Mouse (Mus musculus) limb, embryonic 14.5 days (tissue): ENCODE measurements around the gene Crip3. TPM values are rescaled to one million over a fixed set of nuclear protein-coding genes. Genes with fewer than 3 reads are reported as not detected.
A peak's percentile ranks its signal among the peaks of the same experiment; 100 is the strongest.

Experiments used
- ATAC-seq: fragments of 200-750 bp; cut with Nextera tagmentation; 2 replicates; pipeline ENCODE4 v1.8.0; 2017; ENCODE audit warnings: low read depth, moderate number of reproducible peaks, moderate TSS enrichment; ENCODE audit not compliant: low FRiP score
- DNase-seq: peaks from one replicate; pipeline ENCODE4 v3.0.0-alpha.2; 2015; ENCODE audit warnings: low spot score
- H3K27ac ChIP-seq: fragments of 300-500 bp; sonication (generic); replicated peaks from 2 replicates; pipeline ENCODE4 v1.5.1; 2014; ENCODE audit warnings: low read depth, mild to moderate bottlenecking, low read length, moderate library complexity, mixed read lengths
- H3K27me3 ChIP-seq: fragments of 300-500 bp; sonication (generic); 2 replicates; pipeline ENCODE4 v1.6.1; 2014; ENCODE audit warnings: low read length, mixed read lengths; ENCODE audit not compliant: control insufficient read depth, insufficient read depth
- H3K36me3 ChIP-seq: fragments of 300-500 bp; sonication (generic); 2 replicates; pipeline ENCODE4 v1.6.1; 2014; ENCODE audit warnings: mild to moderate bottlenecking, low read length, moderate library complexity, mixed read lengths; ENCODE audit not compliant: control insufficient read depth, insufficient read depth
- H3K4me1 ChIP-seq: fragments of 300-500 bp; sonication (generic); 2 replicates; pipeline ENCODE4 v1.6.1; 2014; ENCODE audit warnings: antibody characterized with exemption, low read length, mixed read lengths; ENCODE audit not compliant: control insufficient read depth, insufficient read depth
- H3K4me2 ChIP-seq: fragments of 300-500 bp; sonication (generic); replicated peaks from 2 replicates; pipeline ENCODE4 v1.6.1; 2014; ENCODE audit warnings: low read depth, mild to moderate bottlenecking, low read length, moderate library complexity; ENCODE audit not compliant: severe bottlenecking
- H3K4me3 ChIP-seq: fragments of 300-500 bp; sonication (generic); replicated peaks from 2 replicates; pipeline ENCODE4 v1.5.1; 2014; ENCODE audit warnings: low read length
- H3K9ac ChIP-seq: fragments of 300-500 bp; sonication (generic); 2 replicates; pipeline ENCODE4 v1.6.1; 2014; ENCODE audit warnings: mild to moderate bottlenecking, low read depth, low read length, moderate library complexity; ENCODE audit not compliant: severe bottlenecking
- H3K9me3 ChIP-seq: fragments of 300-500 bp; sonication (generic); 2 replicates; pipeline ENCODE4 v1.6.1; 2016; ENCODE audit warnings: low read length; ENCODE audit not compliant: control insufficient read depth
- POLR2A ChIP-seq: fragments of 200-500 bp; IDR thresholded peaks from 2 replicates; pipeline ENCODE4 v1.8.0; 2012; ENCODE audit warnings: inconsistent platforms, mild to moderate bottlenecking, moderate library complexity, borderline replicate concordance; ENCODE audit not compliant: insufficient read depth, insufficient read length; ENCODE audit errors: extremely low read depth
- WGBS: fragments of 180-500 bp; shearing (Covaris S2); extraction: QIAGEN DNeasy Blood & Tissue Kit; methylation state at CpG from one replicate; pipeline ENCODE4 v1.1.7; 2014; 5-methylcytosine and 5-hydroxymethylcytosine counted together
- polyA plus RNA-seq, 2 experiments: library from polyadenylated mRNA; depleted of rRNA in 1 of 2; stranded (reverse) in 1 of 2; unstranded in 1 of 2; fragments of >200 nt; fragmentation: Nextera tagmentation in 1 of 2; extraction: Ambion mirVana in 1 of 2; gene quantifications; 2 replicates each; pipeline versions ENCODE4 v1.2.1 to v1.2.3; 2012 to 2014

The Crip3 gene
- polyA plus RNA-seq, 2 experiments: 1.4 to 4.5 TPM

- peaks cover 12% of the 10 kb centered on the region for H3K4me1 ChIP-seq
- ATAC-seq (no peak), DNase-seq (peak; percentile 32)
- TF ChIP-seq POLR2A: no peak
- H3K27me3 ChIP-seq: peaks cover 74% of the 10 kb centered on the region
- 14% methylated on average over 10 of the region's 10 CpGs for WGBS
- no peak overlapping the region for H3K4me3 ChIP-seq
- H3K36me3 ChIP-seq: no peaks in the 10 kb centered on the region
- H3K27ac ChIP-seq: no peak overlapping the region
- H3K4me2 ChIP-seq: no peak overlapping the region
- H3K9me3 ChIP-seq: no peaks in the 10 kb centered on the region
- no peak overlapping the region for H3K9ac ChIP-seq
Measured at GRCm38 (mm10) chr17:46457791-46458190, 29.1 kb downstream of the Crip3 start.

GRCm38 (mm10) chr17:46458439-46458838, 29.7 kb downstream of the Crip3 start:
- DNase-seq: no peak
- no peak for ATAC-seq
- no peak for TF ChIP-seq POLR2A
- no peaks in the 10 kb centered on the region for H3K9me3 ChIP-seq
- peaks cover 12% of the 10 kb centered on the region for H3K4me1 ChIP-seq
- no peak overlapping the region for H3K4me2 ChIP-seq
- H3K27ac ChIP-seq: no peak overlapping the region
- 38% methylated on average over 3 of the region's 3 CpGs for WGBS
- H3K36me3 ChIP-seq: no peaks in the 10 kb centered on the region
- H3K27me3 ChIP-seq: peaks cover 71% of the 10 kb centered on the region
- H3K9ac ChIP-seq: no peak overlapping the region
- H3K4me3 ChIP-seq: no peak overlapping the region

GRCm38 (mm10) chr17:46460673-46461072, 31.9 kb downstream of the Crip3 start:
- no peaks in the 10 kb centered on the region for H3K9me3 ChIP-seq
- peaks cover 58% of the 10 kb centered on the region for H3K27me3 ChIP-seq
- no peak for ATAC-seq
- H3K4me1 ChIP-seq: peaks cover 4% of the 10 kb centered on the region; the same call in 1 of the 2 replicates
- DNase-seq: no peak
- H3K27ac ChIP-seq: no peak overlapping the region
- TF ChIP-seq POLR2A: no peak
- peak overlapping the region; percentile 36; the same call in 1 of the 2 replicates for H3K9ac ChIP-seq
- WGBS: under 1% methylated on average over 30 of the region's 32 CpGs
- H3K4me3 ChIP-seq: peak overlapping the region; percentile 31
- peak overlapping the region; percentile 54 for H3K4me2 ChIP-seq
- no peaks in the 10 kb centered on the region for H3K36me3 ChIP-seq

GRCm38 (mm10) chr17:46461347-46461746, 32.6 kb downstream of the Crip3 start:
- Histone ChIP-seq H3K27ac (no peak overlapping the region), H3K4me3 (peak overlapping the region; percentile 31), H3K36me3 (no peaks in the 10 kb centered on the region), H3K9ac (peak overlapping the region; percentile 36; the same call in 1 of the 2 replicates), H3K9me3 (no peaks in the 10 kb centered on the region), H3K27me3 (peaks cover 51% of the 10 kb centered on the region), H3K4me1 (peaks cover 4% of the 10 kb centered on the region; the same call in 1 of the 2 replicates), H3K4me2 (peak overlapping the region; percentile 54)
- DNase-seq (no peak), ATAC-seq (no peak)
- whole genome bisulfite sequencing: 9% methylated on average over 8 of the region's 8 CpGs
- no peak for TF ChIP-seq POLR2A

GRCm38 (mm10) chr17:46462226-46462625, 33.5 kb downstream of the Crip3 start:
- Histone ChIP-seq H3K27me3 (peaks cover 45% of the 10 kb centered on the region), H3K27ac (no peak overlapping the region), H3K9ac (no peak overlapping the region), H3K9me3 (no peaks in the 10 kb centered on the region), H3K36me3 (no peaks in the 10 kb centered on the region), H3K4me1 (peaks cover 4% of the 10 kb centered on the region; the same call in 1 of the 2 replicates), H3K4me2 (no peak overlapping the region), H3K4me3 (no peak overlapping the region)
- no peak for TF ChIP-seq POLR2A
- no peak for DNase-seq
- 83% methylated on average over 5 of the region's 5 CpGs for WGBS
- ATAC-seq: no peak

- H3K27me3 ChIP-seq: no peaks in the 10 kb centered on the region
- no peak for TF ChIP-seq POLR2A
- 78% methylated on average over 9 of the region's 9 CpGs for WGBS
- H3K9ac ChIP-seq: no peak overlapping the region
- H3K36me3 ChIP-seq: no peaks in the 10 kb centered on the region
- H3K27ac ChIP-seq: no peak overlapping the region
- H3K4me3 ChIP-seq: no peak overlapping the region
- no peaks in the 10 kb centered on the region for H3K4me1 ChIP-seq
- no peak for ATAC-seq
- DNase-seq: no peak
- no peak overlapping the region for H3K4me2 ChIP-seq
- no peaks in the 10 kb centered on the region for H3K9me3 ChIP-seq
Measured at GRCm38 (mm10) chr17:46467830-46468229, 39.1 kb downstream of the Crip3 start.
